Mouse (Mus musculus) left cerebral cortex, adult 9 months (tissue): Measurements from ENCODE around the gene Gng12.
"Not testable (repeated sequence)": the region's sequence is repeated elsewhere in the genome, so short reads cannot be mapped to it uniquely, and the experiment has no call there.

Experiments
- DNase-seq, 2 experiments: peaks; one replicate each; pipeline ENCODE4 v3.0.0; 2022; ENCODE audit warnings: low spot score in 2 of 2

Gng12 gene

DNA sequence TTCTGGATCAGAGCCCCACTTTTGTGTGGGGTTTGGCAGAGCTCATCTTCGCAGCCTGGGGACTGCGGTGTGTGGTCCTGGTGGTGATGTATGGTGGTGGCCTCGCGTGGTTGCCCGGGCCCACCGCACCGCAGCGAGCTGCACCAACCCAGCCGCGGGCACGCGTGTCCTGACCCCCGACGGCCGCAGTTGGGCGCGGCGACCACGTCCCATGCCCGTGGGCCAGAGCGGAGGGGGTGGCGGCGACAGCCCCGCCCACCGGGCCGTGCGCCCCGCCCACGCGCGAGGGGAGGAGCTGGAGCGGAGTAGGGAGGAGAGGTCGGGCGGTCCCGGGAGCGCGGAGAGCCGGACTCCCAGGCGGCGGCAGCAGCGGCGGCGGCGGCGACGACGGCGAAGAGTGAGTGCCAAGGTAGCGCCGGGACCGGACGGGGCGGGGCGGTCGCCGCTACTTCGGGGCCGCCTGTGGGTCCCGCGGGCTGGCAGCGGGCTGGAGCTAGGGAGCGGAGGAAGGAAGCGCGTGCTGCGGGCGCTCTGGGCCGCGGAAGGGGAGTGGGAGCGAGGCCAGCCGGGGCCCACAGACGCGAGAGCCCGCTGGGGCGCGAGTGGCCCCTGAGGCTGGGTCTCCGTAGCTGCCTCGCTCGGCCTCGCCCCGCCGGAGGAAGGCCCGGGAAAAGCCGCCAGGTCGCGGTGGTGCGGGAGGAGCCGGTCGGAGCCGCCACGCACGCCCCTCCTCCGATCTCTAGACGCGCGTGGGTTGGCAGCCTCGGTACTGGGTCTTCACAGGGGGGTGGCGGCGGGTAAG is at the start of gene Gng12:
Gng12 (plus strand) TSS at position 279 of the 802 bp plus-strand sequence.
- peak in 1 of 2 experiments; percentile 62 for DNase-seq

DNA sequence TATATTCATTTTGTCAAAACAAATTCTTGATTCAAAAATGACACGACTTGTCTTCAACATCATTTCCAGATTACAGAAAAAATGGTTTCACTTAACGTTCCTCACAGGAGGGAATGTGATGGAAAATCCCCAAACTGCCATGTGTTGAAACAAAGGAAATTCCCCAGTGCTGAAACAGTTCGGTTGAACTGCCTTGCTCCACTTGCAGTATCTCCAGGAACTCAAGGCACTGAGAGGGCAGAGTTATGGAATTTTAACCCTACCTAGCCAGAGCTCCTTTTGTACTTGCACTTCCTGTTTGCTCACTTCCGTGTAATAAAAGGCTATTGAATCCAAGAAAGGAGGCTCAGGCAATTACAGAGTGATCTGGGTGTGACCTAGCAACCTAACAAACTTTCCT is 47.3 kb upstream of the Gng12 start:
- DNase-seq, result no peak

DNA sequence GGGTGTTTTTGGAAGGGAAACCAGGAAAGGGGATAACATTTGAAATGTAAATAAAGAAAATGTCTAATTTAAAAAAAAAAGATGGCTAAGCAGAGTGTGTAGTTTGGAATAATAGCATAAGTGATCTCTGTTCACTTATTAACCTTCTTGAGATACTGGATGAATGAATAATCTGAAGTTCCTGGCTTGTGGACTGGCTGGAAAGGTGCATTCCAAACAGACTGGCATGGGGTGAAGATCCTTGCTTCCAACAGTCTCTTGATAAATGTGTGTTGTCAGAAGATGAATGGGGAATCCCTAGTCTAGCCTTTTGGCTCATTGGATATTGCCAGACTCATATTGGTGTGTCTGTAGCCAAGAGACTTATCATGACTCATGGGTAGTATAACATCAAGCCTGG is 40.0 kb upstream of the Gng12 start:
- no peak for DNase-seq

DNA sequence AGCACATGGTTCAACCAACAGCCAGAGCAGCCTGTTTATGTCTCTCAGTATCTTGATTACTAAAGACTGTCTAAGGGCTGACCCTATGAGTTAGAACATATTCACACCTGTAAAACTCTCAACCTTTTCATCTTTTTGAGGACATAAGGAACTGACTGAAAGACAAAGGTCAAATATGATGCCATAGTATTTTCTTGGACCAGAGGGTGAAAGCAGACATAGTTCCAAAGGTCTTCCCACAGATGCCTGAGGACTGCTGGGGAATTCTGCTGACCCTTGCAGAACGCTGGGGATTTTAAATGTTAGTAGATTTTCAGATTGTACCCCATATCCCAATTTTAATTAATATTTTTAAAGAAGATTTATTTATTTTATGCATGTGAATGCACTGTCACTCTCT is 37.8 kb upstream of the Gng12 start:
- no peak for DNase-seq

DNA sequence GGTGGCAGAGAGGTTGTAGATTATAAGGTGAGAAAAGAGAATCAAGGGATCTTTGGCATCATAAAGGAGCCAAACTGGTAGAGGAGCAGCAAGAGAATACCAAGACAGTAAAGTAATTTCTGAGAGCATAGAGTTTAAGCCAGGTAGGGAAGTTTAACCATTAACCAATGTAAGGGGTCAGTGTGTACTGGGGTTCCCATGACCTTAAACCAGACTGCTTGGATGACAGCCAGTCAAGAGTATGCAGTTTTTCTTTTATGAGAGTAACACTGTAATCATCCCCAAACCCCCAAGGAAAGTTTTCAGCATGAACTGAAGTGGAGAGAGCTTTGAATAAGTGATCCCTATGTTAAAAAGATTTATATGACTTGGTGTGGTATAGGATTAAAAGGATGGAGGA is 36.8 kb upstream of the Gng12 start:
- DNase-seq, result no peak

GRCm38 (mm10) chr6:66864463-66864862 is 31.7 kb upstream of the Gng12 start:
- no peak for DNase-seq

- DNase-seq, result no peak
Observed at GRCm38 (mm10) chr6:66866295-66866694, 29.9 kb upstream of the Gng12 start.

GRCm38 (mm10) chr6:66877048-66877447 is 19.1 kb upstream of the Gng12 start:
- not testable (repeated sequence) for DNase-seq

DNA sequence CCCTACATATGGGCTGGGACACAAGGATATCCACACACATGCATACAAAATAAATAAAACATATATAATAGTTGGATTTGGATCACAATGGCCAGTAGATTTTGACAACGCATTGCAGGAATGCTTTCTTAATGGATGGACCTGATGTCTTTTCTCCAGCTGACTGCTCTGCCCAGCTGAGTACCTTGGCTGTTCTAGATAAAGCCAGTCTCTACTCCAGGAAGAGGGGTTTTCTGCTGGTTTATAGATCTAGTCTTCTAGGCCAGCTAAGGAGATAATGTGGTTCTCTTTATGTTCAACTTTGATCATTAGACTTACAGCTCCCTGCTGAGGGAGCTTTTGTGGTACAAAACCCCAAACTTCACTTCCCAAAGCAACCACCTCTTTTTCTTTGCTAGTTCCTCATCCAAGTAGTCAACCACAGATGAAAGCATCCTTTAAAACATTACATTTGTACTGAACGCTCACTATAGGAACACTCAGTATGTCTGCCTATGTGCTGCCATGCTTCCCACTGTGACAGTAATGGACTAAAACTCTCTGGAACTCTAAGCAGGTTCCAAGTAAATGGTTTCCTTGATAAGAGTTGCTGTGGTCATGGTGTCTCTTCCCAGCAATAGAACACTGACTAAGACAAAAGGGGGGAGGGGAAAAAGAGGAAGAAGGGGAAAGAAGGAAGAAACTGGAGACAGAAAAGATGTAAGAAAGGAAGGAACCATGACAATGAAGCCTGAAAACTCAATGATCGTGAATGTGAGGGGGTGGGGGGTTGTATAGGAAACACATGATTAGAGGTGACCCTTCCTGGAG is 5.6 kb upstream of the Gng12 start:
- no peak for DNase-seq

- DNase-seq, result no peak
Observed at GRCm38 (mm10) chr6:66893950-66894349, 2.2 kb upstream of the Gng12 start.

DNA sequence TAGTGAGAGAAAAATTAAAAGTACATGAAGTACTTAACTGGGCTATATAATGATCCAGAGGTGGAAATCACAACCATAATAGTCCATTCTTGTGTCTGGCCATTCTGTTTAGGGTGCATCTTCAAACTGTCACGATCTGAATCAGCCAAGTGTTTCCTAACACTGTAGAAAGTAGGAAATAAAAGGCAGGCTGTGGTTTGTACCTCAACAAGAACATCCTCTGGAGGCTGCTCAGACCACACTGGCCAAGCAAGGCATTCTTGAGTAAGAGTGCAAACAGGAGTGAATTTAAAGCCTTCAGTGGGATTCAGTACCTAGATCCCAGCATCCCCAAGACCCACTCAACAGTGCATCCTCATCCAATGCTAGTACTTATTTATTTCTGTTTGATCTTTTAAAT is 1.2 kb upstream of the Gng12 start:
- no peak for DNase-seq

DNA sequence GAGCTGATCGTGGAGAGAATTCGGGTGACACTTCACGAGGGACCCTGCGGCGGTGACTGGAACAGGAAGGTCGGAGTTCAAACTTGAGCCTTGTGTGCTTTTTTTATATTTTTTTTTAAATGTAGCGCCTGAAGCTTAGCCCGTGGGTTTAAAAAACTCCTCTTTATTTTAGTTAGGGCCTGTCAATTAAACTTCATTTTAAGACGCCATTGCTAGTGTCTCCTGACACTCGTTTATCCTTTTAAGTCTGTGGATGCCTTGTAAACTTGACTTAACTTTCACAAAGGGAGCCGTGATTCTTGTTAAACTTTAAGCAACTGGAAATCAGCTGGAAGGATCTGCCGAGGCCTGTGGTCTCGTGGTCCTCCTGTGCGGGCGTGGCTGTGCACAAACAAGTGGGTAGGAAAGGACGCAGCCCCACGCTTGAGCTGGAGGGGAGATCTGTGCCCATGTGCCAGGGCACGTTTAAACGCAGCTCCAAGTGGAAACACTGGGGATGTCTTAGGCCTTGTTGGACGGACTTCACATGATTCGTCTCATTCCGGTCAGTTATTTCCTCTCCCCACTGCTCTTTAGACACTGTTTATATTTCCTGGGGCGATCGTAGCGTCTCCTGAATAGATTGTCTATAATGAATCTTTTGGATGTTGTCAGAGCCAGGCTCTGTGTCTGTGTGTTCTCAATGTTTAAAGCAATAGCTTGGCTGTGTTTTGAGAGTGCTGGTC is 886 bp downstream of the Gng12 start:
- peak in 1 of 2 experiments; percentile 19 for DNase-seq

- no peak for DNase-seq
Observed at GRCm38 (mm10) chr6:66897994-66898393, 1.8 kb downstream of the Gng12 start.

GRCm38 (mm10) chr6:66901926-66902325 is 5.7 kb downstream of the Gng12 start:
- no peak for DNase-seq

DNA sequence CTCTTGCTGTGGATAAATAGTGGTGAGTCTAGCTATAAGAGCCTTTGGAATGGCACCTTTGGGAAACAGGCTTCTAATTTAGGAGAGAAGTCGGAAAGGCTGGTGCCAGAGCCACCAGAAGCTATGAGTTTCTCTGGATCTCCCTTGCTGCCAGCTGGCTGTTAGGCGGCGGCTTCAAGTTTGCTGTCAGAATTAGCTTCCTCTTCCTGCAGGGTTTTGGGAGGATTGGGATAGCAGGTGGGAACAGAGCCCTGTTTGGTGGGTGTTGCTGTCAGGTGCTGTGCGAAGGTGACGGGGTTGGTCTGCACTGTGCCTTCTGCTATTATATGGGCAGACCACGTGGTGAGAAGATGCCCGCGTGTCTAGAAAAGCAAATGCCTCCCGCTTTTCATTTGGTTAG is 7.0 kb downstream of the Gng12 start:
- DNase-seq, result peak in 1 of 2 experiments; percentile 46

- DNase-seq, result no peak
Observed at GRCm38 (mm10) chr6:66903720-66904119, 7.5 kb downstream of the Gng12 start.

GRCm38 (mm10) chr6:66906244-66906643 is 10.0 kb downstream of the Gng12 start:
- DNase-seq, result no peak

DNA sequence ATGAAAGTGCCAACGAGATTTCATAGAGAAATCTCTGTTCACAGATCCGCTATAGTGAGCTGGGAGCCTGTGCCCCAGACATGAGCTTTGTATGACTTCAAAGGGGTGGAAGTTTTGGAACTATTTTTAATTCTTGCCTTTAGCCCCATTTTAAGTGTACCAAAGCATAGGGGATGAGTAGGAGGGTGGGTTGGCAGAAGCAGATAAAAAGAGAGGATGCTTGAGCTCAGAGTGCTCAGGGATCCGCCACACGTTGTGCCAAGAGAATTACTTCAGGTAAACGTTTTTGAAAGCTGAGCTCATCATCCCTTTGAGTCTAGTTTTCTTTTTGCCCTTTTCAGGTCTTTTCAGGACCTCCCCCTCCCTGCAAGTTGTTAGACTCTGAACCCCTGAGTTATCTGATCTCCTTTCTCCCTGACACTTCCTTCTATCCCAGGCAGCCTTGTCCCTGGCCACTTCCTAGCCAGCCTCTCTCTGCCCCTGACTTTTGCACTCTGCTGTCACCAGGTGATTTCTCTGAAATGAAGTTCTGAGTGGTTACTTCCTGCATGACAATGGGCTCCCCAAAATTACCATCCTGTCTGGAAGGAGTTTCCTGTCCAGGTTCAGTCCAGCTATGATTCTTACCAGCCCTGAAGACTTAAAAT is 12.3 kb downstream of the Gng12 start:
- no peak for DNase-seq

DNA sequence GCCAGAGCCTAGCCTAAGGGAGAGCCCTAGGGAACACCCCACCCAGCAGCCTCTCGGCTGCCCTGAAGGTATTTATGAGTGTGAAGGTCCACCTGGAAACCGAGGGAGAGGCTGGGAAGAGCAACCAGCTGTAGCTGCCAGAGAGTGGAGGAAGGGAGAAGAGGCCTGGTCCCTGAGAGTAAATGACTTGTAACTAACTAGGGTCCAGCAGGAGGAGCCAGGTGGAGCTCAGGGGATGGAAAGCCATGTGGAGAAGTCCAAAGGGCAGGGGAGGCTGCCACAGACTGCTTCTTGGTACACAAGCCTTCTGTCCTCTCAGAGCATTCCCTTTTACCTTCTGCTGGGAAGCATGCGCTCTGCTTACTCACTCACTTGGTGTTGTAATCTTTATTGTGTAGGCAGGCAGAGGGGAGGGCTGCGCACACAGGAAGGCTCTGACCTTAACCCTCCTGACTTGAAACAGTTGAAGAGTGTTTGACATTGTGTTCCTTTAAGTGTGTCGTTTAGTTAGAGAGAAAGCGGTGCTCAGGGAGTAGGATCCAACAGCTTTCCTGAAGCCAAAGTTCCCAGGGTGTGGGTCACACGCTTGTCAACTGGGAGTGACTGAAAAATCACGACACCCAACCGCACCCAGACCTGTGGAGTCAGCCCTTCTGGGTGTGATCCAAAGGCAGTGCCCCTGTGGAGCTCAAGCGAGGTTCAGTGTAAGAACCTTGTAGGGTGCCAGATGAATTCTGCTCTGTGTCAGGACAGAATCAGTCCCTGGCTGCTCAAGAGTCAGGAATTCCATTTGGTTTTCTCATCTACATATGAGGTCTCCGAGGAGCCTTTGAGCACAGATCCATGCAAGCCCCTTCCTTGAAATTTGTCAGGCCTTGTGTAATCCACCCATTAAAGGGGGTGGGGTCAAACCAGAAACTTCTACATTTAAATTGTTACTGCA is 14.6 kb downstream of the Gng12 start:
- DNase-seq, result no peak

DNA sequence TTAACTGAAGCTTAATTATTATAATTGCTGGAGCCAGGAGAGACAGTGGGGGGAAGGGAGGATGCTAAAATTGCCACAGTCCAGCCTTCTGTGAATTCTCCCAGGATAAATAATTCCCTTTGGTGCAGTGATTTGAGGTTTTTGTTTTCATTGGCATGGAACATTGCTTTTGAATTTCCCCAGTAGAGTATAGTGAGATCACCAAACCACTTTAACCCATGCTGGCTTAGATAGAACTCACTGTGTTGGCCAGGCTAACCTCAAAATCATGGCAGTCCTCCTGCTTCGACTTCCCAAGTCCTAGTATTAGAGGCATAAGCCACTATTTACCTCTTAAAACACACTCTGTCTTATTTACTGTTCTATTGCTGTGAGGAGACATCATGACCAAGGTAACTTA is 17.2 kb downstream of the Gng12 start:
- no peak for DNase-seq

DNA sequence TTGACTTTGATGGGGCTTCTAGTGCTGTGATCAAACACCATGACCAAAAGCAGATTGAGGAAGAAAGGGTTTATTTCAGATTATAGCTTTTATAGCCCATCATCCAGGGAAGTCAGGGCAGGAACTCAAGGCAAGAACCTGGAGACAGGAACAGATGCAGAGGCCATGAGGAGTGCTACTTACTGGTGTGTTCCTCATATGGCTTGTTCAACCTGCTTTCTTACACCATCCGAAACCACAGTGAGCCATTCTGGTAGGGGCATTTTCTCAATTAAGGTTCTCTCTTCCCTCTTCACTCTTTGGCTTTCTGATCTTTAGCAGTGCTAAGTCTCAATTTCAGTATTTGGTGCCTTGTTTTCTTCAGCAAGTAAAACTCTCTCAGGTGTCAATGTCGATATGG is 19.4 kb downstream of the Gng12 start:
- DNase-seq, result no peak
